Mouse (Mus musculus) heart, postnatal 0 days (tissue): Measurements from ENCODE around the gene Scn11a. TPM values are rescaled to one million over a fixed set of nuclear protein-coding genes. Genes with fewer than 3 reads are reported as not detected.

Experiments
- ATAC-seq: fragments of 200-750 bp; cut with Nextera tagmentation; 2 replicates; pipeline ENCODE4 v1.8.0; 2017; ENCODE audit warnings: low read depth, moderate number of reproducible peaks, moderate library complexity; ENCODE audit not compliant: insufficient read depth
- DNase-seq: peaks from one replicate; pipeline ENCODE4 v3.0.0-alpha.2; 2016; ENCODE audit warnings: low spot score
- H3K27ac ChIP-seq: fragments of 300-500 bp; sonication (generic); 2 replicates; pipeline ENCODE4 v1.5.1; 2014; ENCODE audit warnings: low read depth, mild to moderate bottlenecking
- H3K27me3 ChIP-seq: fragments of 300-500 bp; sonication (generic); 2 replicates; pipeline ENCODE4 v1.6.1; 2014; ENCODE audit warnings: low read length, mixed read lengths; ENCODE audit not compliant: control insufficient read depth, insufficient read depth
- H3K36me3 ChIP-seq: fragments of 300-500 bp; sonication (generic); replicated peaks from 2 replicates; pipeline ENCODE4 v1.6.1; 2014; ENCODE audit warnings: low read length, mixed read lengths; ENCODE audit not compliant: control insufficient read depth, insufficient read depth
- H3K4me1 ChIP-seq: fragments of 300-500 bp; sonication (generic); 2 replicates; pipeline ENCODE4 v1.6.1; 2014; ENCODE audit warnings: antibody characterized with exemption; ENCODE audit not compliant: control insufficient read depth, insufficient read depth
- H3K4me2 ChIP-seq: fragments of 300-500 bp; sonication (generic); 2 replicates; pipeline ENCODE4 v1.6.1; 2014; ENCODE audit warnings: low read depth, mild to moderate bottlenecking, low read length, moderate library complexity
- H3K4me3 ChIP-seq: fragments of 300-500 bp; sonication (generic); 2 replicates; pipeline ENCODE4 v1.5.1; 2014; ENCODE audit warnings: low read depth, low read length
- H3K9ac ChIP-seq: fragments of 300-500 bp; sonication (generic); replicated peaks from 2 replicates; pipeline ENCODE4 v1.6.1; 2014; ENCODE audit warnings: low read depth, low read length, mixed read lengths
- H3K9me3 ChIP-seq: fragments of 300-500 bp; sonication (generic); replicated peaks from 2 replicates; pipeline ENCODE4 v1.6.1; 2016; ENCODE audit warnings: low read length; ENCODE audit not compliant: control insufficient read depth
- CTCF ChIP-seq: IDR thresholded peaks from 2 replicates; pipeline ENCODE4 v1.5.1; 2016; ENCODE audit warnings: antibody characterized with exemption, control low read depth, low read depth
- EP300 ChIP-seq: IDR thresholded peaks from 2 replicates; pipeline ENCODE4 v1.6.1; 2016; ENCODE audit warnings: antibody characterized with exemption, low read depth
- WGBS: fragments of 180-500 bp; shearing (Covaris S2); extraction: QIAGEN DNeasy Blood & Tissue Kit; methylation state at CpG from one replicate; pipeline ENCODE4 v1.1.7; 2014; 5-methylcytosine and 5-hydroxymethylcytosine counted together
- polyA plus RNA-seq: library from polyadenylated mRNA; unstranded; fragments of >200 nt; fragmentation: Nextera tagmentation; extraction: Ambion mirVana; gene quantifications from 2 replicates; pipeline ENCODE4 v1.2.1, GENCODE M21; 2015
- total RNA-seq: library from RNA; depleted of rRNA; stranded (reverse); fragments of >200 nt; gene quantifications from 2 replicates; pipeline ENCODE4 v1.2.3, GENCODE M21; 2014; ENCODE audit warnings: low replicate concordance

Scn11a gene
- total and polyA plus RNA-seq, 2 experiments from 2014 or later, result 0.03 TPM; not detected in 1

- no peak overlapping the region for H3K4me3 ChIP-seq
- no peaks in the 10 kb centered on the region for H3K9me3 ChIP-seq
- TF ChIP-seq EP300 (no peak), CTCF (no peak)
- H3K9ac ChIP-seq, result no peak overlapping the region
- ATAC-seq (no peak), DNase-seq (no peak)
- H3K36me3 ChIP-seq, result no peaks in the 10 kb centered on the region
- no peaks in the 10 kb centered on the region for H3K4me1 ChIP-seq
- no peaks in the 10 kb centered on the region for H3K27me3 ChIP-seq
- H3K4me2 ChIP-seq, result no peak overlapping the region
- H3K27ac ChIP-seq, result no peak overlapping the region
- WGBS, result 68% methylated on average over 6 of the region's 6 CpGs
These were observed 15.9 kb upstream of the Scn11a start for GRCm38 (mm10) chr9:119841159-119841558.

GRCm38 (mm10) chr9:119835581-119836125 lies 10.4 kb upstream of the Scn11a start:
- DNase-seq, result no peak
- H3K4me1 ChIP-seq, result no peaks in the 10 kb centered on the region

GRCm38 (mm10) chr9:119831001-119831400 lies 5.7 kb upstream of the Scn11a start:
- H3K27ac ChIP-seq, result no peak overlapping the region
- H3K36me3 ChIP-seq, result no peaks in the 10 kb centered on the region
- H3K4me1 ChIP-seq, result no peaks in the 10 kb centered on the region
- H3K4me2 ChIP-seq, result no peak overlapping the region
- no peak for TF ChIP-seq CTCF
- TF ChIP-seq EP300, result no peak
- H3K4me3 ChIP-seq, result no peak overlapping the region
- 59% methylated on average over 2 of the region's 2 CpGs for WGBS
- no peak overlapping the region for H3K9ac ChIP-seq
- no peaks in the 10 kb centered on the region for H3K9me3 ChIP-seq
- H3K27me3 ChIP-seq, result no peaks in the 10 kb centered on the region
- ATAC-seq, result no peak
- DNase-seq, result no peak

More at GRCm38 (mm10) chr9:119835581-119836125, 10.4 kb upstream of the Scn11a start:
- Histone ChIP-seq H3K4me2 (no peak overlapping the region), H3K9ac (no peak overlapping the region), H3K4me3 (no peak overlapping the region), H3K27me3 (no peaks in the 10 kb centered on the region), H3K36me3 (no peaks in the 10 kb centered on the region), H3K27ac (no peak overlapping the region), H3K9me3 (no peaks in the 10 kb centered on the region)
- TF ChIP-seq EP300 (no peak), CTCF (no peak)
- no peak for ATAC-seq
- 52% methylated on average over 9 of the region's 9 CpGs for WGBS

GRCm38 (mm10) chr9:119823722-119824121 lies 1.5 kb downstream of the Scn11a start:
- no peak for DNase-seq
- H3K36me3 ChIP-seq, result no peaks in the 10 kb centered on the region
- TF ChIP-seq CTCF, result no peak
- TF ChIP-seq EP300, result no peak
- no peaks in the 10 kb centered on the region for H3K27me3 ChIP-seq
- no peaks in the 10 kb centered on the region for H3K4me1 ChIP-seq
- no peak overlapping the region for H3K9ac ChIP-seq
- WGBS, result 57% methylated on average over 9 of the region's 9 CpGs
- H3K4me3 ChIP-seq, result no peak overlapping the region
- H3K27ac ChIP-seq, result no peak overlapping the region
- 0 out of 2 replicates have a peak overlapping the region, but pooled peaks have one; percentile 19 for H3K4me2 ChIP-seq
- H3K9me3 ChIP-seq, result no peaks in the 10 kb centered on the region
- no peak for ATAC-seq

DNA sequence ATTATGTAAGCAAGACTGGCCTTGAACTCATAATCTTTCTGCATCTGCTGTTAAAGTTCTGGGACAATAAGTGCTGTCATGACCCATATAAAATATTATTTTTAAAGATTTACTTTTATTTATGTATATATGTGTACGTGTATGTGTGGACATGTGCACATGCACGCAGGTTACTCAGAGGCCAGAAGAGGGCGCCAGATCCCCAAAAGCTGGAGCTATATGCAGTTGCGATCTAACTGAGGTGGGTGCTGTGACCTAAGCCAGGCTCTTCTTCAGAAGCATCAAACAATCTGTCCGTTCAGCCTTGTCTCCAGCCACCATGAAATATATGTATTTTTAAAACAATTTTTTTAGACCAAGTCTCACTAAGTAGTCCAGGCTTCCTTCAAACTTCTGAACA lies 11.6 kb downstream of the Scn11a start:
- H3K27ac ChIP-seq, result no peak overlapping the region
- no peaks in the 10 kb centered on the region for H3K9me3 ChIP-seq
- no peaks in the 10 kb centered on the region for H3K36me3 ChIP-seq
- no peaks in the 10 kb centered on the region for H3K27me3 ChIP-seq
- DNase-seq, result no peak
- TF ChIP-seq EP300 (no peak), CTCF (no peak)
- ATAC-seq, result no peak
- no peaks in the 10 kb centered on the region for H3K4me1 ChIP-seq
- no peak overlapping the region for H3K4me3 ChIP-seq
- WGBS, result 92% methylated on average over 5 of the region's 5 CpGs
- no peak overlapping the region for H3K4me2 ChIP-seq
- H3K9ac ChIP-seq, result no peak overlapping the region

GRCm38 (mm10) chr9:119806491-119806890 lies 18.8 kb downstream of the Scn11a start:
- H3K4me1 ChIP-seq, result 0 out of 2 replicates have a peak, but pooled peaks cover 5% of the 10 kb centered on the region
- no peaks in the 10 kb centered on the region for H3K9me3 ChIP-seq
- ATAC-seq (no peak), DNase-seq (no peak)
- no peak overlapping the region for H3K27ac ChIP-seq
- H3K4me2 ChIP-seq, result no peak overlapping the region
- no peaks in the 10 kb centered on the region for H3K36me3 ChIP-seq
- no peak overlapping the region for H3K4me3 ChIP-seq
- TF ChIP-seq CTCF (no peak), EP300 (no peak)
- no peaks in the 10 kb centered on the region for H3K27me3 ChIP-seq
- 86% methylated on average over 2 of the region's 2 CpGs for WGBS
- no peak overlapping the region for H3K9ac ChIP-seq
